Mouse (Mus musculus) heart, postnatal 0 days (tissue): ENCODE data around the gene Ly6g6f. TPM values are rescaled to one million over a fixed set of nuclear protein-coding genes. Genes with fewer than 3 reads are reported as not detected.
A peak's percentile ranks its signal among the peaks of the same experiment; 100 is the strongest.
"Not testable (repeated sequence)": the region's sequence is repeated elsewhere in the genome, so short reads cannot be mapped to it uniquely, and the experiment has no call there.

ENCODE experiments used
- ATAC-seq: fragments of 200-750 bp; cut with Nextera tagmentation; 2 replicates; pipeline ENCODE4 v1.8.0; 2017; ENCODE audit warnings: low read depth, moderate number of reproducible peaks, moderate library complexity; ENCODE audit not compliant: insufficient read depth
- DNase-seq: peaks from one replicate; pipeline ENCODE4 v3.0.0-alpha.2; 2016; ENCODE audit warnings: low spot score
- H3K27ac ChIP-seq: fragments of 300-500 bp; sonication (generic); 2 replicates; pipeline ENCODE4 v1.5.1; 2014; ENCODE audit warnings: low read depth, mild to moderate bottlenecking
- H3K27me3 ChIP-seq: fragments of 300-500 bp; sonication (generic); 2 replicates; pipeline ENCODE4 v1.6.1; 2014; ENCODE audit warnings: low read length, mixed read lengths; ENCODE audit not compliant: control insufficient read depth, insufficient read depth
- H3K36me3 ChIP-seq: fragments of 300-500 bp; sonication (generic); replicated peaks from 2 replicates; pipeline ENCODE4 v1.6.1; 2014; ENCODE audit warnings: low read length, mixed read lengths; ENCODE audit not compliant: control insufficient read depth, insufficient read depth
- H3K4me1 ChIP-seq: fragments of 300-500 bp; sonication (generic); 2 replicates; pipeline ENCODE4 v1.6.1; 2014; ENCODE audit warnings: antibody characterized with exemption; ENCODE audit not compliant: control insufficient read depth, insufficient read depth
- H3K4me2 ChIP-seq: fragments of 300-500 bp; sonication (generic); 2 replicates; pipeline ENCODE4 v1.6.1; 2014; ENCODE audit warnings: low read depth, mild to moderate bottlenecking, low read length, moderate library complexity
- H3K4me3 ChIP-seq: fragments of 300-500 bp; sonication (generic); 2 replicates; pipeline ENCODE4 v1.5.1; 2014; ENCODE audit warnings: low read depth, low read length
- H3K9ac ChIP-seq: fragments of 300-500 bp; sonication (generic); replicated peaks from 2 replicates; pipeline ENCODE4 v1.6.1; 2014; ENCODE audit warnings: low read depth, low read length, mixed read lengths
- H3K9me3 ChIP-seq: fragments of 300-500 bp; sonication (generic); replicated peaks from 2 replicates; pipeline ENCODE4 v1.6.1; 2016; ENCODE audit warnings: low read length; ENCODE audit not compliant: control insufficient read depth
- CTCF ChIP-seq: IDR thresholded peaks from 2 replicates; pipeline ENCODE4 v1.5.1; 2016; ENCODE audit warnings: antibody characterized with exemption, control low read depth, low read depth
- EP300 ChIP-seq: IDR thresholded peaks from 2 replicates; pipeline ENCODE4 v1.6.1; 2016; ENCODE audit warnings: antibody characterized with exemption, low read depth
- WGBS: fragments of 180-500 bp; shearing (Covaris S2); extraction: QIAGEN DNeasy Blood & Tissue Kit; methylation state at CpG from one replicate; pipeline ENCODE4 v1.1.7; 2014; 5-methylcytosine and 5-hydroxymethylcytosine counted together
- polyA plus RNA-seq: library from polyadenylated mRNA; unstranded; fragments of >200 nt; fragmentation: Nextera tagmentation; extraction: Ambion mirVana; gene quantifications from 2 replicates; pipeline ENCODE4 v1.2.1, GENCODE M21; 2015
- total RNA-seq: library from RNA; depleted of rRNA; stranded (reverse); fragments of >200 nt; gene quantifications from 2 replicates; pipeline ENCODE4 v1.2.3, GENCODE M21; 2014; ENCODE audit warnings: low replicate concordance

Ly6g6f gene
- total and polyA plus RNA-seq, 2 experiments from 2014 or later: not detected

GRCm38 (mm10) chr17:35039121-35039873, 46.1 kb downstream of the Ly6g6f start:
- Histone ChIP-seq H3K9ac (no peak overlapping the region), H3K36me3 (no peaks in the 10 kb centered on the region), H3K9me3 (no peaks in the 10 kb centered on the region), H3K4me3 (no peak overlapping the region), H3K27me3 (no peaks in the 10 kb centered on the region), H3K4me2 (no peak overlapping the region), H3K27ac (no peak overlapping the region), H3K4me1 (peaks cover 1% of the 10 kb centered on the region)
- WGBS: 77% methylated on average over 11 of the region's 11 CpGs
- TF ChIP-seq CTCF (no peak), EP300 (no peak)
- DNase-seq: no peak
- no peak for ATAC-seq

- Histone ChIP-seq H3K9ac (no peak overlapping the region), H3K36me3 (no peaks in the 10 kb centered on the region), H3K4me1 (no peaks in the 10 kb centered on the region), H3K4me3 (no peak overlapping the region), H3K27ac (no peak overlapping the region), H3K4me2 (no peak overlapping the region), H3K27me3 (no peaks in the 10 kb centered on the region), H3K9me3 (no peaks in the 10 kb centered on the region)
- whole genome bisulfite sequencing: 75% methylated on average over 6 of the region's 6 CpGs
- no peak for DNase-seq
- TF ChIP-seq EP300: no peak
- TF ChIP-seq CTCF: no peak
- ATAC-seq: no peak
Measured at GRCm38 (mm10) chr17:35034896-35035295, 50.5 kb downstream of the Ly6g6f start.

- not testable (repeated sequence) for H3K27me3 ChIP-seq, H3K4me3 ChIP-seq, DNase-seq, H3K9me3 ChIP-seq, H3K27ac ChIP-seq, H3K36me3 ChIP-seq, ATAC-seq, H3K4me2 ChIP-seq, H3K9ac ChIP-seq, H3K4me1 ChIP-seq
- WGBS: 67% methylated on average over 1 of the region's 1 CpGs
Measured at GRCm38 (mm10) chr17:35033703-35034102, 51.7 kb downstream of the Ly6g6f start.

GRCm38 (mm10) chr17:35032323-35032870, 53.0 kb downstream of the Ly6g6f start:
- WGBS: 60% methylated on average over 8 of the region's 8 CpGs
- no peaks in the 10 kb centered on the region for H3K4me1 ChIP-seq
- no peak for TF ChIP-seq EP300
- TF ChIP-seq CTCF: 0 out of 2 replicates have a peak, but pooled peaks have one; percentile 3

GRCm38 (mm10) chr17:35031880-35032279, 53.5 kb downstream of the Ly6g6f start:
- no peak for TF ChIP-seq CTCF
- no peak for TF ChIP-seq EP300
- DNase-seq (no peak), ATAC-seq (no peak)
- H3K4me2 ChIP-seq: no peak overlapping the region
- H3K9me3 ChIP-seq: no peaks in the 10 kb centered on the region
- no peaks in the 10 kb centered on the region for H3K27me3 ChIP-seq
- H3K4me3 ChIP-seq: no peak overlapping the region
- no peak overlapping the region for H3K27ac ChIP-seq
- WGBS: 77% methylated on average over 7 of the region's 7 CpGs
- no peaks in the 10 kb centered on the region for H3K4me1 ChIP-seq
- no peaks in the 10 kb centered on the region for H3K36me3 ChIP-seq
- H3K9ac ChIP-seq: no peak overlapping the region

More at GRCm38 (mm10) chr17:35032323-35032870, 53.0 kb downstream of the Ly6g6f start:
- Histone ChIP-seq H3K9ac (no peak overlapping the region), H3K27me3 (no peaks in the 10 kb centered on the region), H3K27ac (no peak overlapping the region), H3K36me3 (no peaks in the 10 kb centered on the region), H3K4me3 (no peak overlapping the region), H3K4me2 (no peak overlapping the region), H3K9me3 (no peaks in the 10 kb centered on the region)
- ATAC-seq (no peak), DNase-seq (no peak)
